Mouse (Mus musculus) hindbrain, embryonic 15.5 days (tissue): ENCODE measurements around the gene Gar1. TPM values are rescaled to one million over a fixed set of nuclear protein-coding genes. Genes with fewer than 3 reads are reported as not detected.

ENCODE experiments used
- ATAC-seq: fragments of 200-750 bp; cut with Nextera tagmentation; 2 replicates; pipeline ENCODE4 v1.8.0; 2017; ENCODE audit warnings: low read depth, moderate number of reproducible peaks, moderate TSS enrichment; ENCODE audit not compliant: low FRiP score
- H3K27ac ChIP-seq: fragments of 300-500 bp; sonication (generic); replicated peaks from 2 replicates; pipeline ENCODE4 v1.5.1; 2015; ENCODE audit warnings: mild to moderate bottlenecking, inconsistent platforms
- H3K27me3 ChIP-seq: fragments of 300-500 bp; sonication (generic); 2 replicates; pipeline ENCODE4 v1.6.1; 2015; ENCODE audit warnings: control low read depth, inconsistent platforms
- H3K36me3 ChIP-seq: fragments of 300-500 bp; sonication (generic); 2 replicates; pipeline ENCODE4 v1.6.1; 2015; ENCODE audit warnings: control low read depth, inconsistent platforms
- H3K4me1 ChIP-seq: fragments of 300-500 bp; sonication (generic); replicated peaks from 2 replicates; pipeline ENCODE4 v1.6.1; 2015; ENCODE audit warnings: control low read depth, inconsistent platforms
- H3K4me2 ChIP-seq: fragments of 300-500 bp; sonication (generic); 2 replicates; pipeline ENCODE4 v1.6.1; 2015; ENCODE audit warnings: moderate library complexity, mild to moderate bottlenecking, inconsistent platforms
- H3K4me3 ChIP-seq: fragments of 300-500 bp; sonication (generic); 2 replicates; pipeline ENCODE4 v1.5.1; 2015; ENCODE audit warnings: mild to moderate bottlenecking, inconsistent platforms
- H3K9ac ChIP-seq: fragments of 300-500 bp; sonication (generic); 2 replicates; pipeline ENCODE4 v1.6.1; 2015; ENCODE audit warnings: inconsistent platforms
- H3K9me3 ChIP-seq: fragments of 300-500 bp; sonication (generic); 2 replicates; pipeline ENCODE4 v1.6.1; 2016; ENCODE audit warnings: control low read depth, inconsistent platforms
- WGBS: fragments of 180-500 bp; shearing (Covaris S2); methylation state at CpG from one replicate; pipeline ENCODE4 v1.1.7; 2015; 5-methylcytosine and 5-hydroxymethylcytosine counted together
- polyA plus RNA-seq: library from polyadenylated mRNA; unstranded; fragments of >200 nt; fragmentation: Nextera tagmentation; extraction: Ambion mirVana; gene quantifications from 2 replicates; pipeline ENCODE4 v1.2.1, GENCODE M21; 2015

The Gar1 gene
- polyA plus RNA-seq, 1 experiment from 2014 or later, result 47.0 TPM

DNA sequence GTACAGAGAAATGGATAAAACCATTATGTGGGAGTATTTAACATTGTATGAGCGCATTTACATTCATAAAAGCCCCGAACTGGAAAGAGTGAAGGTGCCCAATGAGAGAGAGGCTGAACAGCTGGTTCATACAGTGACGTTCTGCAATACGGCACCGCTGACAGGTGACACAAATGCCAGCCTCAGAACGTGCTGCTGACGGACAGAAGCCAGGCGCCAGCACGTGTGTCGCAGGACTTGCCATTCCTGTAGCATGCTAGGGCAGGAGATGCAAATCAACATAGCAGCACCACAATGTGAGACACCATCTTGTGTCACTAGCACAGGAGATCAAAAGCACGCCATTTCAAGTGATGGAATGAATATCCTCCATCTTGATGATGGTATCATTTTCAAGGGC lies 32.6 kb downstream of the Gar1 start:
- H3K36me3 ChIP-seq, result no peaks in the 10 kb centered on the region
- H3K9me3 ChIP-seq, result no peaks in the 10 kb centered on the region
- H3K4me3 ChIP-seq, result no peak overlapping the region
- 88% methylated on average over 11 of the region's 11 CpGs for WGBS
- H3K27ac ChIP-seq, result no peak overlapping the region
- H3K4me1 ChIP-seq, result no peaks in the 10 kb centered on the region
- ATAC-seq, result no peak
- H3K9ac ChIP-seq, result no peak overlapping the region
- H3K27me3 ChIP-seq, result no peaks in the 10 kb centered on the region
- no peak overlapping the region for H3K4me2 ChIP-seq

DNA sequence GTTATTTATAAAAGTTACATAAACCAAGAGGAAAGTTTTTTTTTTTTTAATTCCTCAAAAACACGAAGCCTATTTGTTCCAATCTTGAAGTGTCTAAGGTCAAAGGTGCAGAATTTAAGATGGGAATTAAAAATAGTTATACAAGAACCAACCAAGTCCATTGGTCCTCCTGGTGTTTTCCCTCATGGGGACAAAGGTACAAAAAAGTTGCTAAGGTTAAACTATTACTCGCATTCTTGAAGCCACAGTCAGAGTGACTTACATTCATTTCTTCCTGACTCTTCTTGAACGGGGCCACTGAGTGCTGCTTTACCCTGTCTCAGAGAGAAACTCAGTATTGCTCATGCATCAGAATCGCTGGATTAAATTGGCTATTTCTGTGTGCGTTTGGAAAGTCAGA lies 33.9 kb downstream of the Gar1 start:
- no peak overlapping the region for H3K4me3 ChIP-seq
- no peak overlapping the region for H3K27ac ChIP-seq
- no peaks in the 10 kb centered on the region for H3K9me3 ChIP-seq
- H3K4me2 ChIP-seq, result no peak overlapping the region
- H3K9ac ChIP-seq, result no peak overlapping the region
- no peaks in the 10 kb centered on the region for H3K27me3 ChIP-seq
- no peak for ATAC-seq
- 81% methylated on average over 5 of the region's 5 CpGs for WGBS
- no peaks in the 10 kb centered on the region for H3K4me1 ChIP-seq
- no peaks in the 10 kb centered on the region for H3K36me3 ChIP-seq

DNA sequence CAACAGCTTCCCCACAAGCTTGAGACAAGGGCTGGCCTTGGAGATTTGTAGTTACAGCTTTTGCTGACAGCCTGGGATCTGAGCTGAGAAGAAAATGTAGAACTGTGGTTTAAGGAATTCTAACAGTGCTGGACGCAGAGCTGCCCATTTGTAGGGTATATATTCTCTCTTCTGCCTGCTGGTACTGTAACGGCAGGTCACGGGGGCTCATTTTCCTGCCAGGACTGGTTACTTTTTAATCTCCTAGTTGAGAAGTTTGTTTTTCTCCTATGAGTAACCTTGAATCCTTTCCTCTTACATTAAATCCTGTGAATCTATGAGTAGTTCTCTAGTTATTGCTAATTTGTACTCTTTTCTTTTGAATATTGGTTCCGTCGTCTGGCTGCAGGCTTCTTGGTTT lies 37.4 kb downstream of the Gar1 start:
- Histone ChIP-seq H3K4me1 (no peaks in the 10 kb centered on the region), H3K9ac (no peak overlapping the region), H3K4me3 (no peak overlapping the region), H3K36me3 (no peaks in the 10 kb centered on the region), H3K27me3 (no peaks in the 10 kb centered on the region), H3K4me2 (no peak overlapping the region), H3K27ac (no peak overlapping the region), H3K9me3 (no peaks in the 10 kb centered on the region)
- WGBS, result 89% methylated on average over 5 of the region's 5 CpGs
- no peak for ATAC-seq

DNA sequence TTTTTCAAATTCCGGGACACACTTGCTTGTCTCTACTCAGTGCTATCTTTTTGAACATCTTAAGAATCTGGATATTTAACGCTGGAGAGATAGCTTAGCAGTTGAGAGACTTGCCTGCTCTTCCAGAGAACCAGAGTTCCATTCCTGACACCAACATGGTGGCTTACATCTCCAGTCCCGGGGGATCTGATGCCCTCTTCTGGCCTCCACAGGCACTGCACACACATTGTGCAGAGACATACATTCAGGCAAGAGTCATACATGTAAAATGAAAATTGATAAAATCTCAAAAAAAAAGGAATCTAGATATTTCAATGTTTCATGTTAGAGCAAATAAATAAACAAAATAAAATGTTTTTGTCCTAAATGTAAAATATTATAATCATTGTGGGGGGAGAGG lies 48.5 kb downstream of the Gar1 start:
- WGBS, result 93% methylated on average over 3 of the region's 3 CpGs
- no peaks in the 10 kb centered on the region for H3K36me3 ChIP-seq
- no peaks in the 10 kb centered on the region for H3K4me1 ChIP-seq
- ATAC-seq, result no peak
- no peak overlapping the region for H3K4me2 ChIP-seq
- H3K9ac ChIP-seq, result no peak overlapping the region
- H3K27me3 ChIP-seq, result no peaks in the 10 kb centered on the region
- H3K27ac ChIP-seq, result no peak overlapping the region
- no peaks in the 10 kb centered on the region for H3K9me3 ChIP-seq
- H3K4me3 ChIP-seq, result no peak overlapping the region

DNA sequence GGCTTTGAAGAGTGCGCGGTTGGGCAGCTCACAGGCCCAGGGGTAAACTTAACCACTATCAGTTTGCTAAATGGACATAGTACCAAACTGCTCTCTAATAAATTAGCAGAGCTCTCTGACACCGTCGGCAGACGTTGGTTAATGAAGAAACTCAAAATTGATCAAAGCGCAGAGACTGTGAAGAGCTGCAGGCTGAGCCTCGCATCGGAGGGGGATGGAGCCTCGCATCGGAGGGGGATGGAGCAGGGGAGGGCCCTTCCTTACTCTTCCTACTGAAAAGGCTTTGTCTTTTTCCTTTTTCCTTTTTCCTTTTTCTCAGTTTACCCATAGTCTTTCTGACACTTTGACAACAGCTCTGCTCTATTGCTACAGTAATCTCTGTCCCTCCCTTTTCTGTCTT lies 49.8 kb downstream of the Gar1 start:
- WGBS, result 49% methylated on average over 10 of the region's 10 CpGs
- Histone ChIP-seq H3K27me3 (no peaks in the 10 kb centered on the region), H3K9me3 (no peaks in the 10 kb centered on the region), H3K9ac (no peak overlapping the region), H3K27ac (no peak overlapping the region), H3K4me2 (no peak overlapping the region), H3K36me3 (no peaks in the 10 kb centered on the region), H3K4me1 (no peaks in the 10 kb centered on the region), H3K4me3 (no peak overlapping the region)
- ATAC-seq, result peak; percentile 30; the same call in 1 of the 2 replicates

Other genes with a start within 250 kb of the Gar1 start
- 1.4 and 2.2 TPM in 2 replicates for gene Egf, start 76.1 kb downstream of the Gar1 start, polyA plus RNA-seq
- gene Lrit3, start 27.4 kb downstream of the Gar1 start, polyA plus RNA-seq, result not detected in 2 replicates
- 0.05 and 0.33 TPM in 2 replicates for gene Rrh, start 8.8 kb downstream of the Gar1 start, polyA plus RNA-seq
- 0.42 and 0.75 TPM in 2 replicates for gene Cfi, start 4.5 kb upstream of the Gar1 start, polyA plus RNA-seq
- 37.4 and 38.1 TPM in 2 replicates for gene Pla2g12a, start 47.2 kb upstream of the Gar1 start, polyA plus RNA-seq
- 22.4 and 25.0 TPM in 2 replicates for gene Casp6, start 70.0 kb upstream of the Gar1 start, polyA plus RNA-seq
- gene Mcub, start 138.8 kb upstream of the Gar1 start, polyA plus RNA-seq, result 5.6 and 6.3 TPM in 2 replicates
- gene Sec24b, start 230.2 kb upstream of the Gar1 start, polyA plus RNA-seq, result 29.4 and 33.3 TPM in 2 replicates